Mouse (Mus musculus) lung, adult 2 months (tissue): ENCODE measurements at regions not wholly inside any gene's neighbourhood (a gene's known extent, or its start where the extent isn't known, plus 50 kb on each side); places are given as distances from the start of the nearest gene placed in this dataset.

Experiments used
- CTCF ChIP-seq: fragments of 200-500 bp; IDR thresholded peaks from 2 replicates; pipeline ENCODE4 v1.5.1; 2011; ENCODE audit warnings: mild to moderate bottlenecking, low read length, control low read depth; ENCODE audit not compliant: insufficient read depth
- POLR2A ChIP-seq: fragments of 200-500 bp; IDR thresholded peaks from 2 replicates; pipeline ENCODE4 v1.6.1; 2011; ENCODE audit warnings: low read depth, mild to moderate bottlenecking, control low read depth, low read length, borderline replicate concordance; ENCODE audit errors: extremely low read depth

GRCm38 (mm10) chr15:5811154-5811732 is 488.3 kb upstream of the Dab2 start:
- TF ChIP-seq POLR2A, result no peak
- TF ChIP-seq CTCF, result no peak
